Comparison of ENCODE assay signal across 9 mouse cellular contexts in genomic region chr16:95586311-95586602, GRCm38 (mm10). TPM values are rescaled to one million over a fixed set of nuclear protein-coding genes. Genes with fewer than 3 reads are reported as not detected.
A peak's percentile ranks its signal among the peaks of the same experiment; 100 is the strongest.
DNase-seq lines count a peak whose midpoint lies in the region; ATAC-seq and TF ChIP-seq lines count a peak whose summit lies in the region.
"Had no signal": no experiment of that assay in that cellular context is flagged by ENCODE, and none has a peak within 500 bp of the region (broad histone marks: within the 10 kb centered on the region; RNA-seq: fewer than 3 reads in every experiment).

Gene Erg (minus strand): TSS chr16:95586593.

- no peaks in the 10 kb centered on the region for H3K9me3 ChIP-seq in lung, embryonic 14.5 days (ENCODE audit: low read depth, low read length)
- H3K9me3 ChIP-seq in forebrain, embryonic 14.5 days (replicated peaks; ENCODE audit: control insufficient read depth, low read length) = no peaks in the 10 kb centered on the region
- no peaks in the 10 kb centered on the region for H3K9me3 ChIP-seq in intestine, embryonic 15.5 days
- no peaks in the 10 kb centered on the region for H3K9me3 ChIP-seq in neural tube, embryonic 13.5 days

- H3K4me2 ChIP-seq in lung, embryonic 14.5 days = peak within 1 kb of the TSS; percentile 90
- H3K4me2 ChIP-seq in forebrain, embryonic 14.5 days (ENCODE audit: low read length) = peak within 1 kb of the TSS; percentile 86
- peak within 1 kb of the TSS; percentile 93 for H3K4me2 ChIP-seq in intestine, embryonic 15.5 days (replicated peaks)
- peak within 1 kb of the TSS; percentile 88 for H3K4me2 ChIP-seq in neural tube, embryonic 13.5 days

- H3K9ac ChIP-seq in lung, embryonic 14.5 days = peak within 1 kb of the TSS; percentile 29
- H3K9ac ChIP-seq in forebrain, embryonic 14.5 days (ENCODE audit: low read length) = peak within 1 kb of the TSS; percentile 54
- H3K9ac ChIP-seq in intestine, embryonic 15.5 days = peak within 1 kb of the TSS; percentile 40
- peak within 1 kb of the TSS; percentile 64 for H3K9ac ChIP-seq in neural tube, embryonic 13.5 days

- no peak for DNase-seq in lung, embryonic 14.5 days
- DNase-seq in lung, adult 18-20 months = no peak
- DNase-seq in forebrain, embryonic 14.5 days (ENCODE audit: low spot score) = no peak
- no peak for DNase-seq in spleen, adult 18-20 months
- no peak for DNase-seq in thymus, postnatal 4 days

- peak within 1 kb of the TSS; percentile 47 for H3K4me3 ChIP-seq in lung, embryonic 14.5 days (ENCODE audit: low read depth, low read length)
- H3K4me3 ChIP-seq in forebrain, embryonic 14.5 days (ENCODE audit: low read depth, low read length) = peak within 1 kb of the TSS; percentile 42
- H3K4me3 ChIP-seq in intestine, embryonic 15.5 days (replicated peaks) = peak within 1 kb of the TSS; percentile 42
- H3K4me3 ChIP-seq in neural tube, embryonic 13.5 days = peak within 1 kb of the TSS; percentile 46

- no peak for ATAC-seq in lung, embryonic 14.5 days (ENCODE audit: insufficient read depth)
- no peak for ATAC-seq in forebrain, embryonic 14.5 days
- no peak for ATAC-seq in intestine, embryonic 15.5 days
- no peak for ATAC-seq in neural tube, embryonic 13.5 days (ENCODE audit: low read depth)
- ATAC-seq in inflammation-experienced regulatory T-cells, adult 6 months = no peak

- peaks cover 26% of the 10 kb centered on the region for H3K27me3 ChIP-seq in lung, embryonic 14.5 days (ENCODE audit: insufficient read depth, low read length)
- peaks cover 23% of the 10 kb centered on the region for H3K27me3 ChIP-seq in forebrain, embryonic 14.5 days (replicated peaks; ENCODE audit: control insufficient read depth, insufficient read depth, low read length)
- peaks cover 34% of the 10 kb centered on the region for H3K27me3 ChIP-seq in intestine, embryonic 15.5 days (replicated peaks)
- peaks cover 57% of the 10 kb centered on the region for H3K27me3 ChIP-seq in neural tube, embryonic 13.5 days

- H3K27ac ChIP-seq in lung, embryonic 14.5 days (ENCODE audit: low read depth) = peak within 1 kb of the TSS; percentile 82
- H3K27ac ChIP-seq in forebrain, embryonic 14.5 days (ENCODE audit: low read depth, low read length) = no peak within 1 kb of the TSS
- H3K27ac ChIP-seq in intestine, embryonic 15.5 days = no peak within 1 kb of the TSS
- no peak within 1 kb of the TSS for H3K27ac ChIP-seq in neural tube, embryonic 13.5 days (replicated peaks)

- H3K4me1 ChIP-seq in lung, embryonic 14.5 days (ENCODE audit: insufficient read depth) = peaks cover 2% of the 10 kb centered on the region; the same call in 1 of the 2 replicates
- peaks cover 6% of the 10 kb centered on the region; the same call in 1 of the 2 replicates for H3K4me1 ChIP-seq in forebrain, embryonic 14.5 days (ENCODE audit: control insufficient read depth, insufficient read depth, low read length)
- H3K4me1 ChIP-seq in intestine, embryonic 15.5 days (replicated peaks) = peaks cover 12% of the 10 kb centered on the region
- H3K4me1 ChIP-seq in neural tube, embryonic 13.5 days (replicated peaks) = peaks cover 21% of the 10 kb centered on the region

- no peaks in the 10 kb centered on the region for H3K36me3 ChIP-seq in lung, embryonic 14.5 days (ENCODE audit: insufficient read depth)
- no peaks in the 10 kb centered on the region for H3K36me3 ChIP-seq in forebrain, embryonic 14.5 days (ENCODE audit: control insufficient read depth, insufficient read depth, low read length)
- H3K36me3 ChIP-seq in intestine, embryonic 15.5 days = no peaks in the 10 kb centered on the region
- no peaks in the 10 kb centered on the region for H3K36me3 ChIP-seq in neural tube, embryonic 13.5 days

- 4% methylated on average over 5 of the region's 5 CpGs for WGBS in lung, embryonic 14.5 days
- WGBS in forebrain, embryonic 14.5 days = 2% methylated on average over 5 of the region's 5 CpGs
- 7% methylated on average over 5 of the region's 5 CpGs for WGBS in intestine, embryonic 15.5 days
- WGBS in neural tube, embryonic 13.5 days = 3% methylated on average over 5 of the region's 5 CpGs

- TF ChIP-seq CTCF in lung, embryonic 14.5 days (IDR thresholded peaks at IDR 0.05; ENCODE audit: low read depth) = no peak

RNA-seq across cellular contexts. Expression of gene Erg, which starts in this region (rescaled TPM):
- polyA plus RNA-seq in lung, embryonic 14.5 days (2014; fragmentation: Nextera tagmentation; extraction: Ambion mirVana) = 8.6 and 9.1 TPM in 2 replicates
- polyA plus RNA-seq in forebrain, embryonic 14.5 days (2014; fragmentation: Nextera tagmentation; extraction: Ambion mirVana) = 0.75 and 1.0 TPM in 2 replicates
- polyA plus RNA-seq in intestine, embryonic 15.5 days (2015; fragmentation: Nextera tagmentation; extraction: Ambion mirVana) = 4.0 and 4.9 TPM in 2 replicates
- polyA plus RNA-seq in neural tube, embryonic 13.5 days (2015; fragmentation: Nextera tagmentation; extraction: Ambion mirVana) = 3.3 and 3.7 TPM in 2 replicates
- not detected for polyA plus RNA-seq in inflammation-experienced regulatory T-cells, adult 6 months (2017; shearing (Covaris generic))
- polyA plus RNA-seq: Patski had no signal
